Mouse (Mus musculus): Measurements from ENCODE around the gene Gm21119. TPM values are rescaled to one million over a fixed set of nuclear protein-coding genes. Genes with fewer than 3 reads are reported as not detected.
"Not testable (repeated sequence)": the region's sequence is repeated elsewhere in the genome, so short reads cannot be mapped to it uniquely, and the experiment has no call there.

Gene Gm21119
- polyA plus RNA-seq (2014; fragmentation: Nextera tagmentation; extraction: Ambion mirVana): 0.12 TPM in 1 of 2 replicates, not detected in the other

DNA sequence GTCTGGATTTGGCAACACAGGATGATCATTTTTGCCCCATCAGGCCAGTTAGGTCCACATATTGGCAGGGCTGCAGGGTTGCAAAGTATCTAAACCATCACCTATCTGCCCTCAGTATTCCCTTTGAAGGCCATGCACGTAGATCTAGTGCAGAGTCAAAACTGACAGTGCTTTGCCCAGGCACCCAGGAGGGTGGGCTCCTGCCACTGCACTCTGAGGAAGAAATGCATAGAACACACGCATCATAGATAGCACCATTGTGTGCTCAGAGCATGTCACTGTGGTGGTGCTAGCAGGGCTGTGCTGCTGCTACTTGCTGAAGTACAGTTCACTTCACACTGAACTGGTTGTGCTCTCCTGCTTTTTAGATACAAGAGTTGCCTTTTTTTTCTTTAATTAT, at the start of gene Gm21119:
Gm21119 (plus strand) TSS at position 301 of the 400 bp plus-strand sequence.
- not testable (repeated sequence) for H3K27ac ChIP-seq (replicated peaks; ENCODE audit: low read depth, low read length); ATAC-seq (ENCODE audit: low FRiP score, low TSS enrichment)
- WGBS: no CpG with 5 or more reads among the region's 2 CpGs

DNA sequence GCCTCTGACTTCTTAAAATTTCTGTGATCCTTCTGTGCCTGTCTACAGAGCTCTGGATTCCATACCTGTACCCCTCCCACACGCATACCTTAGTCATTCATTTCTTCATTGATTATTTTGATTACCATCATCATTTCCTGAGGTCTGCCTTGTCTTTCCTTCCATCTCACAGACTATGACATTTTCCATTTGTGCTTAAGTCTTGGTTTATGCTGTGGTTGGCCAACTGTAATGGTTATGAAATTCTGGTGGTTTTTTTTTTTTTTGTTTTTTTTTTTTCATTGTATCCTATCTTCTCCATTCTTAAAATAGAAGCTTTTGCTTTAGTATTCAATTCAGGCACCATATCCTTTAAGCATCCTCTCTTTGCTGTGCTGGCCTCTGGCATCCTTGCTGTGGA, 48.0 kb upstream of the Gm21119 start:
- H3K4me1 ChIP-seq (ENCODE audit: control insufficient read depth, insufficient read depth, low read length); H3K27me3 ChIP-seq (ENCODE audit: control insufficient read depth, insufficient read depth, low read length); H3K36me3 ChIP-seq (ENCODE audit: control insufficient read depth, insufficient read depth, low read length); H3K4me2 ChIP-seq (ENCODE audit: low read length); DNase-seq; ATAC-seq (ENCODE audit: low FRiP score, low TSS enrichment); H3K9ac ChIP-seq (replicated peaks; ENCODE audit: low read length); H3K9me3 ChIP-seq (ENCODE audit: control insufficient read depth, low read length); H3K4me3 ChIP-seq (replicated peaks; ENCODE audit: low read depth, low read length); H3K27ac ChIP-seq (replicated peaks; ENCODE audit: low read depth, low read length): not testable (repeated sequence)
- WGBS: no CpG with 5 or more reads among the region's 1 CpGs

More for the DNA sequence above, at the start of gene Gm21119:
- H3K4me3 ChIP-seq (replicated peaks; ENCODE audit: low read depth, low read length); H3K9me3 ChIP-seq (ENCODE audit: control insufficient read depth, low read length); H3K27me3 ChIP-seq (ENCODE audit: control insufficient read depth, insufficient read depth, low read length); H3K36me3 ChIP-seq (ENCODE audit: control insufficient read depth, insufficient read depth, low read length); H3K9ac ChIP-seq (replicated peaks; ENCODE audit: low read length); DNase-seq; H3K4me1 ChIP-seq (ENCODE audit: control insufficient read depth, insufficient read depth, low read length); H3K4me2 ChIP-seq (ENCODE audit: low read length): not testable (repeated sequence)

DNA sequence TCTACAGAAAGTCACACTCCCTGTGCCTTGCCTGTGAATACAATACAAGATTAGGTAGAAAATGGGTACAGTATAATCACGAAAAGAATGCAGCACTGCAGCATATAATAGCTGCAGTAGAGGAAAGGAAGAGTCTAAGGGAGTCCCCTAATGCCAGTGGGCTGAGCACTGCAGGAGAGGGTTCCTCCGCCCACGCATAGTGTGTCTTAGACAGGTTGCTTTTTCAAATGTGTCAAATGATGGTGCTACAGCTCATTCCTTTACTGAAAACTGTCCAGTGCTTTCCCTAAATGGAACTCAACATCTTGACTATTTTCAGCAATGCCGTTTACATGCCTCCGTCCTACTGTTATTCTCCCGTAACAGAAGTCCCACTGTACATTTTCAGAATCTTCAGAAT, 33.6 kb upstream of the Gm21119 start:
- H3K4me2 ChIP-seq (ENCODE audit: low read length); H3K27ac ChIP-seq (replicated peaks; ENCODE audit: low read depth, low read length); H3K36me3 ChIP-seq (ENCODE audit: control insufficient read depth, insufficient read depth, low read length); H3K9ac ChIP-seq (replicated peaks; ENCODE audit: low read length); H3K4me3 ChIP-seq (replicated peaks; ENCODE audit: low read depth, low read length); H3K27me3 ChIP-seq (ENCODE audit: control insufficient read depth, insufficient read depth, low read length); H3K9me3 ChIP-seq (ENCODE audit: control insufficient read depth, low read length); H3K4me1 ChIP-seq (ENCODE audit: control insufficient read depth, insufficient read depth, low read length); ATAC-seq (ENCODE audit: low FRiP score, low TSS enrichment): not testable (repeated sequence)
- 89% methylated on average over 3 of the region's 6 CpGs for WGBS
- DNase-seq: peak; percentile 0

DNA sequence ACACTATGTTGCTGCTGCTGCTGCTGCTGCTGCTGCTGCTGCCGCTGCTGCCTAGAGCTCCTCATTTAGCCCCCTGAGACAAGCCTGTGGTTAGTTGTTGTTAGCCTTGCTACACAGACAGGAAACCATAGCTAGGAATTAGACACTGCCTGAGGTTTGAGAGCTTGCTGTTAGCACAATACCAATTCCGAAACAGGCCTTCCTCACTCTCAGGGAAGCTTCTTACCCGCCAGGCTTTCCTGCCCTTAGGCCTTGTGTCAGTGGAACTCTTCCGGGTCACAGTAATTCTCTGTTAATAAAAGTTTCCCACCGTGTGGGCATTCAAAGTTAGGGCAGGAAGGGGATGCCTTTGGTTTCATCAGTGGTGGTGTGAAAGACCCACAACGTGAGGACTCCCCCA, 31.9 kb upstream of the Gm21119 start:
- WGBS: 72% methylated on average over 3 of the region's 6 CpGs
- not testable (repeated sequence) for DNase-seq; H3K4me1 ChIP-seq (ENCODE audit: control insufficient read depth, insufficient read depth, low read length); H3K27ac ChIP-seq (replicated peaks; ENCODE audit: low read depth, low read length); H3K4me3 ChIP-seq (replicated peaks; ENCODE audit: low read depth, low read length); H3K4me2 ChIP-seq (ENCODE audit: low read length); H3K27me3 ChIP-seq (ENCODE audit: control insufficient read depth, insufficient read depth, low read length); H3K9me3 ChIP-seq (ENCODE audit: control insufficient read depth, low read length); H3K36me3 ChIP-seq (ENCODE audit: control insufficient read depth, insufficient read depth, low read length); ATAC-seq (ENCODE audit: low FRiP score, low TSS enrichment); H3K9ac ChIP-seq (replicated peaks; ENCODE audit: low read length)

DNA sequence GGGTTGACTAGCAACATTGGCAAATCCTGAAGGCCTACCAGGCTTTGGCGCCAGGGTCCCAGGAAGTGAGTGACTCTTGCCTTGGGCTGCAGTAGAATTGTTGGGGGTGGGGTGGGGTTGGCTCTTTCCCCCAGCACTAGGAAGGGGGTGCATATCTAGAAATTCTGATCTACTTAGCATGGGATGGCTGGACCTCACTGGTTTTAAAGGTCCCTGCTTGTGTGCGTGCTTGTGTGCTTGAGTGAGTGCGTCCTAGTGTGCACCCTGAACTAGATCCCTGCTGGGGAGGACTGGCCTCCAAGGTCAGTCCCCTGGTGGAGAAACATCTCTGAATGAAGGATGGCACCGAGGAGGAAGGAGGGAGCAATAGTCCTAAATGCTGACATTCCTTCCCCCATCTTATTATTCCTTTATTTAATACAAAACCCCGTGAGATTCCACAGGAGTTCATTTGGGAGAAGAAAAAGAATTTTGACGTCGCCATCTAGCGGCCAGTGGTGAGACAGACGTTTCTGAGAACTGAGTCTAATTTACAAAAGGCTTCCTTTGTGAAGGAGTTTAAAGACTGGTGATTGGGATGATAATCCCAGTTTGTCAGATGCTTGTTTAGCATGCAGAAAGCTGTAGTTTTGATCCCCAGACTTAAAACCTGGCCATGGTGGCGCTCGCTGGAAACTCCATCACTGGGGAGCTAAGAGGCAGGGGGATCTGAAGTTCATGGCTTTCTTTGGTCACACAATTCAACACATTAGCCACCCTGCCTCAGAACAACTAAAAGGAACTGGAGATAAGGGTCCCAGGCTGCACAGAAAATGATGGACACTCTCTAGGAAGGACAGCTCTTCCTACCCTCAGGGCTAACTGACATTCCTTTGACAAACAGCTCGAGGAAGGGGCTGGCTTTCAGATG, 26.2 kb upstream of the Gm21119 start:
- DNase-seq (peak; percentile 1), ATAC-seq (ENCODE audit: low FRiP score, low TSS enrichment) (peak; percentile 83)

DNA sequence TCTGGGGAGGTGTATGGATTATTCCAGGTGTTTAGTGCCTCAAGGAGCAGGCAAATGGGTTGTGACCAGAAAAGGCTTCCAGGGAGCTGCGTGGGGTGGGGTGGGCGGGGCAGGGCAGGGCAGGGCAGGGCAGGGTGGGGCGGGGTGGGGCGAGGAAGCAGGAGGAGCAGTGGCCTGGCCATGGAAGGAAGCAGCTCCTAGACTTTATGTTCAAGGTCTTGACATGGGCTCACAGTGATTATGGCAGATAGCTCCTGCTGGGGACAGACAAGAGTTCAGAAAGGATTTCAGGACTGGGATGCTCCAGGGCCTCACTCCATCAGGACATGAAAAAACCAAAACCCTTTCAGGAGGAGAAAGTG, 25.6 kb upstream of the Gm21119 start:
- not testable (repeated sequence) for H3K4me3 ChIP-seq (replicated peaks; ENCODE audit: low read depth, low read length); DNase-seq; H3K36me3 ChIP-seq (ENCODE audit: control insufficient read depth, insufficient read depth, low read length); H3K27ac ChIP-seq (replicated peaks; ENCODE audit: low read depth, low read length); H3K4me1 ChIP-seq (ENCODE audit: control insufficient read depth, insufficient read depth, low read length); H3K4me2 ChIP-seq (ENCODE audit: low read length); H3K9me3 ChIP-seq (ENCODE audit: control insufficient read depth, low read length); H3K9ac ChIP-seq (replicated peaks; ENCODE audit: low read length); H3K27me3 ChIP-seq (ENCODE audit: control insufficient read depth, insufficient read depth, low read length)
- ATAC-seq (ENCODE audit: low FRiP score, low TSS enrichment): peak; percentile 79
- 85% methylated on average over 1 of the region's 4 CpGs for WGBS

More for the DNA sequence above, 26.2 kb upstream of the Gm21119 start:
- 22% methylated on average over 5 of the region's 12 CpGs for WGBS
- H3K4me1 ChIP-seq (ENCODE audit: control insufficient read depth, insufficient read depth, low read length); H3K9ac ChIP-seq (replicated peaks; ENCODE audit: low read length); H3K4me3 ChIP-seq (replicated peaks; ENCODE audit: low read depth, low read length); H3K9me3 ChIP-seq (ENCODE audit: control insufficient read depth, low read length); H3K27ac ChIP-seq (replicated peaks; ENCODE audit: low read depth, low read length); H3K27me3 ChIP-seq (ENCODE audit: control insufficient read depth, insufficient read depth, low read length); H3K36me3 ChIP-seq (ENCODE audit: control insufficient read depth, insufficient read depth, low read length); H3K4me2 ChIP-seq (ENCODE audit: low read length): not testable (repeated sequence)

DNA sequence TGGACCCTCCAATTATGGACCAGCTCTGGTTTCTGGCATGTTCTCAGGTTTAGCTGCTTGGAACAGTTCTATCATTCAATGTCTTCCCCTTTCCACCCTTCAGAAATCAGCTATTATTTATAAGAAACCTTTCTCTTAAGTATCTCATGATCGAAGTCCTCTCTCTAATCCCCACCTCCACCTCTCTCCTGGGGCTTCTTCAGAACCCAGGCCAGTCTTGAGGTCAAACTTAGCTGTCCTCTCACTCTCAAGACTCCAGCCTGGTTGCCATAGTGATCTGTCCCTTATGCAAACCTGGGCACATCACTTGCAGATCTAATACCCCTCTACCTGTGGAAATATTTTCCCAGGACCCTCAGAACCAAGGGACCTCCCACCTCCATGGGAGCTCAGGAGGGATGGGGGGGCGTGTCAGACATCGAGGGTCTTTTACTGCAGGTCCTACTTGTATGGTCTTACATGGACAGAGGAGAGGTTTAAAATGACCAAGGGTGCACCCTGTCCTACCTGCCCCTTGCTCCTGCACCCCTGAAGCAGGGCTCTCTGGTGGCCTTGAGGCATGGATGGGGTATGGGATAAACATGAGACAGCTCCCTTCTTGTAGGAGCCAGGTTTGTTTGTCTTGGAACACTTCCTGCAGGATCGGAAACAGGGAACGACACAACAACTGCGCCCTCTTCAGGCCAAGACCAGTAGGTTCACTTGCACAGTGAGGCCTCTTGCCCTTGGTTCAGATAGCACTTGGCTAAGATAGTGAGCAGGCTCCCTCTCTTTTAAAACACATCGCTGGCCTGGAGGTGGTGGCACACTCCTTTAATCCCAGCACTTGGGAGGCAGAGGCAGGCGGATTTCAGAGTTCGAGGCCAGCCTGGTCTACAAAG, 24.4 kb upstream of the Gm21119 start:
- H3K9ac ChIP-seq (replicated peaks; ENCODE audit: low read length); H3K36me3 ChIP-seq (ENCODE audit: control insufficient read depth, insufficient read depth, low read length); H3K9me3 ChIP-seq (ENCODE audit: control insufficient read depth, low read length); H3K27ac ChIP-seq (replicated peaks; ENCODE audit: low read depth, low read length); DNase-seq; H3K4me1 ChIP-seq (ENCODE audit: control insufficient read depth, insufficient read depth, low read length); ATAC-seq (ENCODE audit: low FRiP score, low TSS enrichment); H3K4me3 ChIP-seq (replicated peaks; ENCODE audit: low read depth, low read length); H3K27me3 ChIP-seq (ENCODE audit: control insufficient read depth, insufficient read depth, low read length); H3K4me2 ChIP-seq (ENCODE audit: low read length): not testable (repeated sequence)
- 83% methylated on average over 3 of the region's 9 CpGs for WGBS

DNA sequence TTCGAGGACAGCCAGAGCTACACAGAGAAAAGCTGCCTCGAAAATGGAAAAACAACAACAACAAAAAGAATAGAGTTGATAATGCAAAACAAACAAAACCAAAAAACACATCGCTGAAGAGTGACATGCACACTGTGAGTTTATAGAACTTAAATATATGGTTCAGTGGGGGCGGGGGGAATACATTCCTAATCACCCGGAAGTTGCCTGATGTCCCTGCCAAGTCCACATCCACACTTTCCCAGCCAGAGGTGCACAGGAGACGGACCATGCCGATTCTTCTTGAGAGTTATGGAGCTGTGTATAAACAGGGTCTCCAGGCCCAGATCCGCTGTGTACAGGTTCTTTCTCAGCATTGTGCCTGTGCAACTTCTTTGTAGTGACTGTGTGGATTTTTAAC, 23.7 kb upstream of the Gm21119 start:
- H3K9ac ChIP-seq (replicated peaks; ENCODE audit: low read length); H3K4me1 ChIP-seq (ENCODE audit: control insufficient read depth, insufficient read depth, low read length); H3K27ac ChIP-seq (replicated peaks; ENCODE audit: low read depth, low read length); H3K36me3 ChIP-seq (ENCODE audit: control insufficient read depth, insufficient read depth, low read length); ATAC-seq (ENCODE audit: low FRiP score, low TSS enrichment); H3K4me2 ChIP-seq (ENCODE audit: low read length); H3K27me3 ChIP-seq (ENCODE audit: control insufficient read depth, insufficient read depth, low read length); DNase-seq; H3K9me3 ChIP-seq (ENCODE audit: control insufficient read depth, low read length); H3K4me3 ChIP-seq (replicated peaks; ENCODE audit: low read depth, low read length): not testable (repeated sequence)
- WGBS: 89% methylated on average over 4 of the region's 8 CpGs
